Mouse (Mus musculus) liver, adult 2 months (tissue): ENCODE data around the gene Fndc8.
"Not testable (repeated sequence)": the region's sequence is repeated elsewhere in the genome, so short reads cannot be mapped to it uniquely, and the experiment has no call there.

Experiments
- CTCF ChIP-seq: fragments of 200-500 bp; IDR thresholded peaks from 2 replicates; pipeline ENCODE4 v1.5.1; 2011; ENCODE audit warnings: low read depth, low read length, control low read depth
- POLR2A ChIP-seq: fragments of 200-500 bp; IDR thresholded peaks from 2 replicates; pipeline ENCODE4 v1.6.1; 2011; ENCODE audit warnings: low read length, control low read depth; ENCODE audit not compliant: insufficient read depth; ENCODE audit errors: extremely low read depth

- not testable (repeated sequence) for TF ChIP-seq CTCF, POLR2A
Measured at GRCm38 (mm10) chr11:82923910-82924309, 32.0 kb downstream of the Fndc8 start.
